Mouse (Mus musculus) midbrain, embryonic 12.5 days (tissue): ENCODE measurements at regions not wholly inside any gene's neighbourhood (a gene's known extent, or its start where the extent isn't known, plus 50 kb on each side); places are given as distances from the start of the nearest gene placed in this dataset.
"Not testable (repeated sequence)": the region's sequence is repeated elsewhere in the genome, so short reads cannot be mapped to it uniquely, and the experiment has no call there.

Experiments
- ATAC-seq: fragments of 200-750 bp; cut with Nextera tagmentation; 2 replicates; pipeline ENCODE4 v1.8.0; 2017; ENCODE audit warnings: low read depth, moderate TSS enrichment, moderate library complexity; ENCODE audit not compliant: low FRiP score
- H3K27ac ChIP-seq: fragments of 300-500 bp; sonication (generic); replicated peaks from 2 replicates; pipeline ENCODE4 v1.5.1; 2016; ENCODE audit warnings: mild to moderate bottlenecking
- H3K27me3 ChIP-seq: fragments of 300-500 bp; sonication (generic); 2 replicates; pipeline ENCODE4 v1.6.1; 2016; ENCODE audit warnings: mild to moderate bottlenecking
- H3K36me3 ChIP-seq: fragments of 300-500 bp; sonication (generic); 2 replicates; pipeline ENCODE4 v1.6.1; 2016
- H3K4me1 ChIP-seq: fragments of 300-500 bp; sonication (generic); 2 replicates; pipeline ENCODE4 v1.6.1; 2016
- H3K4me2 ChIP-seq: fragments of 300-500 bp; sonication (generic); replicated peaks from 2 replicates; pipeline ENCODE4 v1.6.1; 2016; ENCODE audit warnings: mild to moderate bottlenecking, moderate library complexity
- H3K4me3 ChIP-seq: fragments of 300-500 bp; sonication (generic); 2 replicates; pipeline ENCODE4 v1.5.1; 2016; ENCODE audit warnings: mild to moderate bottlenecking
- H3K9ac ChIP-seq: fragments of 300-500 bp; sonication (generic); replicated peaks from 2 replicates; pipeline ENCODE4 v1.6.1; 2016; ENCODE audit warnings: mild to moderate bottlenecking, moderate library complexity
- H3K9me3 ChIP-seq: fragments of 300-500 bp; sonication (generic); 2 replicates; pipeline ENCODE4 v1.6.1; 2016; ENCODE audit warnings: mild to moderate bottlenecking
- WGBS: fragments of 180-500 bp; shearing (Covaris S2); methylation state at CpG from one replicate; pipeline ENCODE4 v1.1.7; 2016; 5-methylcytosine and 5-hydroxymethylcytosine counted together

DNA sequence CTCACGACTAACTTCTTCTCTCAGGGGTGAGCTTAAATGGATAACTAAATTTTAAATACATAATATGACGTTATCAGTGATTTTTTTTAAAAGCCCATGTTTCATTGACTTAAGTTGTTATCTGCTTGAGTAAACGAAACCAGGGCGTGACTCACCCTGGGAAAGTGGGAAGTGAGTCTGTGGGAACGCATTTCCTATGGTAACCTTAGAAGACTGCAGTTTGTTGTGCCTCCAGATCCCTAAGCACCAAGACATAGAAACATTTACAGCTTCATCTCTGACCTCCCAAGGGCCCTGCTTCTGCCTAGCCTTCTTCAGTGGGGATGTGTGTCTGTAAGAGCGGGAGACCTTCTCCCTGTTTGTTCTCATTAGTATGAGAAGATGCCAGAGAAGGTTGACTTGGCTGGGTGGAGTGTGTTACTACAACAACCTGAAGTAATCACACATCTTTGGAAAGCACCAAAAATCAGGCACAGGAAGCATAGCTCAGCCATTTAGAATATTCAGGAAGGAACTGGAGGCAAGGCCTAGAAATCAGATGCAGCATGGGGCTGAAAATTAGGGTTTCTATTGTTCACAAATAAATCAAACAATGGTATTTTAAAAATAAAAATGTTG is 207.1 kb upstream of the Zpld1 start:
- Histone ChIP-seq H3K36me3 (no peaks in the 10 kb centered on the region), H3K9me3 (no peaks in the 10 kb centered on the region), H3K4me2 (no peak overlapping the region), H3K4me3 (no peak overlapping the region), H3K9ac (no peak overlapping the region), H3K4me1 (no peaks in the 10 kb centered on the region), H3K27me3 (no peaks in the 10 kb centered on the region), H3K27ac (no peak overlapping the region)
- WGBS, result 76% methylated on average over 6 of the region's 6 CpGs
- ATAC-seq, result no peak

DNA sequence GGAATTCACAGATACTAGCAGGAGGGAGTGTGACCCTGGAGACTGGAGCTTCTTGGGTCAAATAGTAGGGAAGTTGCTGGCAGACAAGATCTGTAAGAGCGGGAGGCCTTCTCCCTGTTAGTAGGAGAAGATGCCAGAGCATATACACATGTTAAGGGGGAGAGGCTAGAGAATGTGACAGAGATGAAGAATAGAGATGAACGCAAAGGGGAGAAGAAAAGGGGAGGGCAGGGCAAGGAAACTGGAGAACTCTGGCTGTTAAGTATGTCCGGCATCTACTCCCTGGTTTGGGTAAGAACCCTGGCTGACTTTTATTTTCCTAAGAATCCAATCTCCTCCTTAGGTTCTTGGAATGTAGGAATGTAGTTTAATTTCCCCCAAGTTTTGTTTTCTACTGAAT is 206.5 kb upstream of the Zpld1 start:
- Histone ChIP-seq H3K4me2 (no peak overlapping the region), H3K27ac (no peak overlapping the region), H3K4me3 (no peak overlapping the region), H3K27me3 (no peaks in the 10 kb centered on the region), H3K9me3 (no peaks in the 10 kb centered on the region), H3K9ac (no peak overlapping the region), H3K4me1 (no peaks in the 10 kb centered on the region), H3K36me3 (no peaks in the 10 kb centered on the region)
- no peak for ATAC-seq
- 91% methylated on average over 3 of the region's 3 CpGs for WGBS

DNA sequence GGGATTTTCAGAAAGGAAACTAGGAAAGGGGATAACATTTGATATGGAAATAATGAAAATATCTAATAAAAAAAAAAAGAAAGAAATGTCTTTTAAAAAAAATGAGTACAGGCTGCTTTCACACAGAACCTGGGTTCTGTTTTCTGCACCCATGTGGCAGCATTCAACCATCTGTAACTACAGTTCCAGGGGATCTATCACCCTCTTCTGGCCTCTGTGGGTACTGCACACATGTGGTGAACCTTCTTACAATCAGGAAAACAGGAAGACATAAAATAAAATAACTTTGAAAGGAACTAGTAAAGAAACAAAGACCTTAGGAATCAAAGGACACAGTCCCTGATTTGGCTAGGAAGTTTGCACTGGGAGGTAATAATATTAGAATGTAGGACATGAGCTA is 205.5 kb upstream of the Zpld1 start:
- H3K27ac ChIP-seq, result no peak overlapping the region
- H3K9ac ChIP-seq, result no peak overlapping the region
- H3K36me3 ChIP-seq, result no peaks in the 10 kb centered on the region
- H3K9me3 ChIP-seq, result no peaks in the 10 kb centered on the region
- no peak overlapping the region for H3K4me3 ChIP-seq
- no peaks in the 10 kb centered on the region for H3K27me3 ChIP-seq
- H3K4me2 ChIP-seq, result no peak overlapping the region
- no peak for ATAC-seq
- H3K4me1 ChIP-seq, result no peaks in the 10 kb centered on the region

DNA sequence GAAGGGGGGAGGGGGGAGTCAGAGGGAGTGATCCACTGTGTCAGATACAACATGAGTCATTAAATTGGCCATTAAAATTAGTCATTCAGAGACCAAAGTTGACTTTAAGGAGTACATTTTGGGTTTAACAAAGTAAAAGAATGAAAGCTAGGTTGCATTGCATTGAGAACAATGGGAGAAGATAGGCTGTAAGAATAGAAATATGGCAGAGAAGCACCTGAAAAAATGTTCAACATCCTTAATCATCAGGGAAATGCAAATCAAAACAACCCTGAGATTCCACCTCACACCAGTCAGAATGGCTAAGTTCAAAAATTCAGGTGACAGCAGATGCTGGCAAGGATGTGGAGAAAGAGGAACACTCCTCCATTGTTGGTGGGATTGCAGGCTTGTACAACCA is 202.0 kb upstream of the Zpld1 start:
- H3K27ac ChIP-seq, H3K36me3 ChIP-seq, H3K4me1 ChIP-seq, H3K4me3 ChIP-seq, H3K9me3 ChIP-seq, H3K27me3 ChIP-seq, ATAC-seq, H3K9ac ChIP-seq, H3K4me2 ChIP-seq: not testable (repeated sequence)

DNA sequence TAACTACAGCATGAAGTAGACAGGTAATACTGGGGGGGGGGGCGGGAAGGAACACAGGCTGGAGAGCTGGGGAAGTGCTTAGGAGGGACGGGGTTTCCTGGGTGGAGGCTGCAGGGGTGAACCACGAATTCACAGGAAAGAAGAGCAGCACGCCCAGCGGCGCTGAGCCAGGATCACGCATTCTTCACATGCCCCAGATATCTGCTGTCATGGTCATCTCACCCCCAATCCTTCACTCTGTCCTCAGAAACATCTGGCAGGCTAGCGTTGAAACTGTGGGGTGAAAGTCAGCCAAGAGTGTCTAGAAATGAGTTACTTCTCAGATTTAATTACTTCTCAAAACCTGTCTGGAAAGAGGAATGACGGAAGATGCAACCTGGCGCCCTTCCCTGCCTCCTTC is 197.3 kb upstream of the Zpld1 start:
- no peak overlapping the region for H3K27ac ChIP-seq
- no peaks in the 10 kb centered on the region for H3K27me3 ChIP-seq
- no peak for ATAC-seq
- WGBS, result 90% methylated on average over 8 of the region's 10 CpGs
- no peaks in the 10 kb centered on the region; the same call in 1 of the 2 replicates for H3K9me3 ChIP-seq
- H3K4me1 ChIP-seq, result no peaks in the 10 kb centered on the region
- H3K9ac ChIP-seq, result no peak overlapping the region
- no peaks in the 10 kb centered on the region for H3K36me3 ChIP-seq
- H3K4me3 ChIP-seq, result no peak overlapping the region
- H3K4me2 ChIP-seq, result no peak overlapping the region

DNA sequence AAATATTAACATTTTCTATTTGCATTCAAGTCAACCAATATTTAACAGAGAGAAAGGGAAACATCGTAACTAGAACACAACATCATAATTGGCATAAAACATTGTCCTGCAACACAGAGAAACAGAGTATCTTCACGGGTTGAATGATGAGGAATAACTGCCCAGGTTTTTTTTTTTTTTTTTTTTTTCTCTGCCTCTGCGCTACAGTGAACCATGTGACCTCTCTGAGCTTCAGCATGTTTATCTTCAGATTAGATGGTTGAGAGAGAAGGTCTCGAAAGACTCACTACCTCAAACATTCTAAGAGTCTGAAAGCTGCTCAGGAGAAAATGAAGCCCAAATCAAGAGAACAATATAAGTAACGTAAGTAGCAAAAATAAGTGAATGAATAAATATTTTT is 196.4 kb upstream of the Zpld1 start:
- Histone ChIP-seq H3K4me2 (no peak overlapping the region), H3K9me3 (no peaks in the 10 kb centered on the region; the same call in 1 of the 2 replicates), H3K27me3 (no peaks in the 10 kb centered on the region), H3K27ac (no peak overlapping the region), H3K9ac (no peak overlapping the region), H3K36me3 (no peaks in the 10 kb centered on the region), H3K4me1 (no peaks in the 10 kb centered on the region), H3K4me3 (no peak overlapping the region)
- ATAC-seq, result no peak
- WGBS, result 87% methylated on average over 5 of the region's 5 CpGs

DNA sequence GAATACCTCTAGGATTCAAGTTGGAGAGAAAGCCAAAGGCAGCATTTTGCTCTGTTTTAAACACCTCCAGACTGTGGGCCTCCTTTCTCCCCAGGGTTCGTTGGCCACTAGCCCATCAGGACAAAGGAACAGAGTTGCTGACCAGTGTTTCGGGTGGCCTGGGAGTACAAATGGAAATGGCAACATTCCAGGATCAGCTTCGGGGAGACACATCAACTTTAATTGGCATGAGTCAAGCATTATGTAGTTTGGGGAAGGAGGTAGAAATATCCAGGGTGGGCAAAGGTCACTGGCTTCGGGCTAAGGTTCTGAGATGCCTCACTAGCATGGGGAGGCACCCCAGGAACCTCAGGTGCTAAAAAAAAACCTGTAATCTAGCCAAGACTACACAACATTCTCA is 194.3 kb upstream of the Zpld1 start:
- H3K9ac ChIP-seq, result no peak overlapping the region
- no peaks in the 10 kb centered on the region for H3K36me3 ChIP-seq
- no peaks in the 10 kb centered on the region for H3K4me1 ChIP-seq
- H3K27me3 ChIP-seq, result no peaks in the 10 kb centered on the region
- H3K27ac ChIP-seq, result no peak overlapping the region
- no peak for ATAC-seq
- 84% methylated on average over 4 of the region's 4 CpGs for WGBS
- H3K9me3 ChIP-seq, result no peaks in the 10 kb centered on the region; the same call in 1 of the 2 replicates
- no peak overlapping the region for H3K4me2 ChIP-seq
- no peak overlapping the region for H3K4me3 ChIP-seq

DNA sequence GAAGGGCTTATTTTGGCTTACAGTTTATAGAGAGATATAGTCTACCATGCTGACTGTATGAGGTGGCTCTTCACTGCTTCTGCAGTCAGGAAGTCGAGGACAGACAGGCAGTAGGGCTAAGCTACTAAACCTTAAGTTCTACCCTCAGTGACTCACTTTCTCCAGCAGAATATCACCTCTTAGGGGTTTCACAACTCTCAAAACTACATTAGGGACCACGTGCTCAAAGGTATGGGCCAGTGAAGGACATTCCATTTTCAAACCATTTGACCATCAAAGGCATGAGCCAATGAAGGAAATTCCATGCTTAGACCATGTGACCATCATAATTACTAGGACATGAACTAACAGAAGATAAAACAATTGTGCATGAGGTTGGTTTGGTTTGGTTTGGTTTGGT is 186.6 kb upstream of the Zpld1 start:
- no peaks in the 10 kb centered on the region for H3K27me3 ChIP-seq
- no peak for ATAC-seq
- H3K36me3 ChIP-seq, result no peaks in the 10 kb centered on the region
- H3K4me1 ChIP-seq, result no peaks in the 10 kb centered on the region
- no peaks in the 10 kb centered on the region for H3K9me3 ChIP-seq
- 87% methylated on average over 2 of the region's 2 CpGs for WGBS
- H3K9ac ChIP-seq, result no peak overlapping the region
- no peak overlapping the region for H3K4me3 ChIP-seq
- no peak overlapping the region for H3K4me2 ChIP-seq
- H3K27ac ChIP-seq, result no peak overlapping the region

DNA sequence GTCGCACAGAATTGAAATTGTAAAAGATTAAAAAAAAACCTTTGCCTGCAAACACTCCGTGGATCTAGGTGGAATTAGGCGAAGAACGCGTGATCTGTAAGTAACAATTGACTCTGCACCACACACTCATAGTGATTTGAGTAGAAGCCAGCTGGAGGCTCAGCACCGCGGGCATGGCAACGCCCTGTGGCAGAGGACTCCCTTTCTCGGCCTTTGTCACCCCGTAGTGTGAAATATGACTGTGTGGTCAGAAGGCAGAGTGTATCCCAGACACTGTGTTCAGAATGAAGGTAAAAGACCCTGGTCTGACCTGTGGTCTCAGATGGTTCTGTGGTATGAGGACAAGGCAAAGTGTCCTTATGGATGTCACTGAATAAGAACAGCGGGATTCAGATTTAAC is 183.0 kb upstream of the Zpld1 start:
- Histone ChIP-seq H3K27ac (no peak overlapping the region), H3K36me3 (no peaks in the 10 kb centered on the region)
- WGBS, result 77% methylated on average over 11 of the region's 11 CpGs

DNA sequence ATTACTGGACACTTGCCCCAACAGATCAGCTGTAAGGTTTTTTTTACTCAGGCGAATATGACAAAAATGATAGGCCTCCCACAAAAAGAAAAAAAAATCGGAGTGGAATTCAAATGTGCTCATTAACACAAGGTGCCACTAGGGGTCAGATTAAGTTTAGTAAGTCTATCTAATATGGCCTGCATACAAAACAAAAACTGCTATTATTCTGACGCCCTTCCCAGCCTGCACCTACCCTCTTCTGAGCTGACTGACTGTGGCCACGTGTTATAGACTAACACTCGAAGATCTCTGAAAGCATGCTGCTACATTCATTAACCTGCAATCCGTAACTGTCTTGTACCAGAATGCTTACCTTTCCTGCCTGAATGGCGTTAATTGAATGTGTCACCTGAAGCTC is 182.5 kb upstream of the Zpld1 start:
- no peaks in the 10 kb centered on the region for H3K4me1 ChIP-seq
- H3K36me3 ChIP-seq, result no peaks in the 10 kb centered on the region
- no peak overlapping the region for H3K4me3 ChIP-seq
- no peaks in the 10 kb centered on the region for H3K9me3 ChIP-seq
- no peak overlapping the region for H3K9ac ChIP-seq
- no peaks in the 10 kb centered on the region for H3K27me3 ChIP-seq
- H3K4me2 ChIP-seq, result no peak overlapping the region
- H3K27ac ChIP-seq, result no peak overlapping the region
- 51% methylated on average over 7 of the region's 7 CpGs for WGBS
- ATAC-seq, result peak; percentile 48; the same call in 1 of the 2 replicates

More for the DNA sequence above, 183.0 kb upstream of the Zpld1 start:
- no peaks in the 10 kb centered on the region for H3K9me3 ChIP-seq
- no peak overlapping the region for H3K4me2 ChIP-seq
- H3K4me1 ChIP-seq, result no peaks in the 10 kb centered on the region
- ATAC-seq, result 0 out of 2 replicates have a peak, but pooled peaks have one; percentile 32
- H3K9ac ChIP-seq, result no peak overlapping the region
- H3K4me3 ChIP-seq, result no peak overlapping the region
- H3K27me3 ChIP-seq, result no peaks in the 10 kb centered on the region

DNA sequence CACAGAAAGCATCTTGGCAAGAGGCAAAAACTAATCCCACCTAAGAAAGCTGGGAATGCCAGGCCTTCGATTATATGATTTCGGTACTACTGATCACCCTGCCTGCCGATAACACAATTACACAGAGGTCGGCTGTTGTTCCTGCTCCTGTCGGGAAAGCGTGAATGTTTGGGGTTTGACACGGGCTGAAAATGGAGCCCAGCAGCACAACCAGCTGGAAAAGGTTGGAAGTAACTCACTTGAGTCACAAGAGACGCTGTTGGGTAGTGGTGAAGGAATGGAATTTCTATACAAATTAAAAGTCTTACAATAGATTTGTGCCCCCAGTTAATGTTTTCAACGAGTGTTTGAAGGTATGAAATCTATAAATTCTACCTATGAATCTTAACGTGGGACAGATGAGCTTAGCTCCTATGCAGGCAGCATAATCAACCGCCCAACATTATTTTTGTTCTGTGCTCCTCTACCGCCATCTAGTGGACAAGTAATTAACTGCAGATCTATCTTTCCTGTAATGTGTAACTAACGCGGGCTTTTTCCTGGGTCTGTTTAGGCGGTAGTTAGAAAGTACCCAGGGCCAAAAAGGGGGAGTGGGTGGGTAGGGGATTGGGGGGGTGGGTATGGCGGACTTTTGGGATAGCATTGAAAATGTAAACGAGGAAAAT is 178.9 kb upstream of the Zpld1 start:
- H3K9me3 ChIP-seq, result no peaks in the 10 kb centered on the region
- H3K9ac ChIP-seq, result no peak overlapping the region
- WGBS, result 32% methylated on average over 17 of the region's 17 CpGs
- no peaks in the 10 kb centered on the region for H3K27me3 ChIP-seq
- no peaks in the 10 kb centered on the region for H3K36me3 ChIP-seq
- H3K4me2 ChIP-seq, result 0 out of 2 replicates have a peak overlapping the region, but pooled peaks have one; percentile 4
- peak; percentile 42 for ATAC-seq
- no peak overlapping the region for H3K4me3 ChIP-seq
- H3K27ac ChIP-seq, result no peak overlapping the region
- H3K4me1 ChIP-seq, result no peaks in the 10 kb centered on the region

DNA sequence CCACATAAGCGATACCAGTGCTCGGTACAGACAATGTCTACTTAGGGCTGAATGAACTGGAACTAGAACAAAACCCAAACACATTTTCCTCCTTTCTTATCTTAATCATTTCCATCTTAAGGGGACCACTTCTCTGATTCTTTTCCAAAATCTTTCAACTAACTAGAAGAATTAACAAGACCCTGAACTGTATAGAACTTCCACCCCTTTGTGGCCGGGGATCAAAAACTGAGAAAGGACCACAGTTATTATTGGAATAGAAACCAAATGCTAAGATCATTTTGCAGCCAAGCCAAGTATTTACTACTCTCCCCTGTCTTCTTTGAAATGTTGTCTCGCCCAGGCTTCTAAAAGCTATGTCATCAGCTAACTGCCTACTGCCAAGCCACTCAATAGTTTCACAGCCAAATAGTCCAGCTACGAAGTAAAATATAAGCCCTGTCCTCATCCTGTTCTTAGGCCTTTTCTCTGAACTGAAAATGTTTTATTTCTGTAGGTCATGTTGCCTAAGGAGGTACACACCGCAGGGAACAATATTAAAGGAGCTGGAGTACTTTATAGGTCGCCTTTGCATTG is 177.3 kb upstream of the Zpld1 start:
- Histone ChIP-seq H3K9me3 (no peaks in the 10 kb centered on the region), H3K36me3 (no peaks in the 10 kb centered on the region), H3K4me3 (no peak overlapping the region), H3K4me1 (no peaks in the 10 kb centered on the region), H3K4me2 (no peak overlapping the region), H3K27ac (no peak overlapping the region), H3K27me3 (no peaks in the 10 kb centered on the region), H3K9ac (no peak overlapping the region)
- no peak for ATAC-seq
- WGBS, result 88% methylated on average over 7 of the region's 7 CpGs
